Mouse (Mus musculus) frontal cortex, adult (tissue): ENCODE results near the gene Amz2.

Source experiments
- ATAC-seq: cut with Nextera tagmentation; 2 replicates; pipeline ENCODE4 v1.9.2; 2017; ENCODE audit warnings: mild to moderate bottlenecking, moderate library complexity, mixed read lengths; ENCODE audit not compliant: low TSS enrichment

Amz2 gene

DNA sequence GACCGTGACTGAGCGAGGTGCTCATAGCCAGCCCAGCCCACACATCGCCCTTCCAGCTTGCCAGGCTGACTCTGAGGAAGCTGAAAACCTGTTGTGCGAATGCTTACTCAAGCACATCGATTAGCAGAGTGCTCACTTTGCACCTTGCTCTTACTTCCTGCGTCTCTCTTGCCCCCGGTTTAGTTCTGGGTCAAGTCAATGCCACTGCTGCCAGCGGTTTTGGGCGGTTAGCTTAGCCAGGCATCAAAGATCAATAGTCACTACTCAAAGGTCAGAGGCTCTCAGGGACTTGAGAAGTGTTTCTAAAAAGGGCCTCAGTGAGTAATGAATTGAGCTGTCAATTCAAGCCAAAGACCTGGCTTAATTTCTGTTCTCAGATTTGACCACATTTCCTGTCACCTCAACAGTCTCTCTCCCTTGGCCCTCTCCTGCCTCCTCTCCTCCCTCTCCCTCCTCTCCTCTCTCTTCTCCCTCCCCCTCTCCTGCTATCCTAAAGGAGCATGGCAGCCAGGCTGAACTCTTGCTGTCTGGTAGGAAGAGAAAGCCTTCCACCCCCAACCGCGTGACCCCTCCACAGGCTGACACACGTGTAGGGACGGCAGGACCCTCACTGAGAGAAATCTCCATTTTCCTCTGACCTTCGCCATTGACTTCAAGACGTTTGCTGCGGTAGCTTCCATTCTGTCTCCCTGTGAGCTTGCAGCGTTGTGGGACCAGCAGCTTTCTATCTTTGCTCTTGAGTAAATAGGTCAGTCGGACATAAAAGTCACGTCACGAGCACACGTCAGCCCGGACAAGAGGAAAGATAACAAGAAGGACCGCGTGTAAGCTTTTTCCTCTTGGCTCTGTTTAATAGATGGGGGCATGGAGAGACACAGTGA is 69.4 kb downstream of the Amz2 start:
- ATAC-seq: no peak

DNA sequence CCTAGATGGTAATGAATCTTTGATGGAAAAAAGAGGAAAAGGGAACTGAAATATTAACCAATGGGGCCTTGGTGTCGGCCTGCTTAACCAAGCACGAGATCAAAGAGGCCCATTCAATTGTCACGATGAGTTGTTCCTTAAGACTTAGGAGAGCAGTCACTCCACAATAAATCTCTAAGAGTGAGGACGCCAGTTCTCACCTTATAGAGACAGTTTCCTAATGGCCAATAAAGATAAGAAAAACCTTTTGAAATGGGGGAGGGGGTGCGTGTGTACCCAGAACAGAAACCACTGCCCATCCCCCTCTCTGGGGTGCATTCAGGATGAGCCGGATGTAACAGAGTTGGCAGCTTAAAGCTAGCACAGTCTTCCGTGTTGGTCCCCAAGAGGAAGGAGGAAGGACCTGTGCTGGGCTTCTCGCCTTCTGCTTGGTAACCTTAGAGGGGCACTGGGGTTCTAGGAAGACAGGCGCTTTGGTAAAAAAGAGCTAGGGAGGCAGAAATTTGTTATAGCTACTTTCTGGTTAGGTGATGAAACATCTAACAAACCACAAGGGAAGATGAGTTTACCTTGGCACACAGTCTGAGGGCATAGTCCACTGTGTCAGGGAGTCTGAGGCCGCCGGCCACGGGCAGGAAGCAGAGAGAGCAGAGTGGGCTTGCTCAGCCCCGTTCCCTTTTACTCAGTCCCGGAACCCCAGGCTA is 70.2 kb downstream of the Amz2 start:
- ATAC-seq: no peak

DNA sequence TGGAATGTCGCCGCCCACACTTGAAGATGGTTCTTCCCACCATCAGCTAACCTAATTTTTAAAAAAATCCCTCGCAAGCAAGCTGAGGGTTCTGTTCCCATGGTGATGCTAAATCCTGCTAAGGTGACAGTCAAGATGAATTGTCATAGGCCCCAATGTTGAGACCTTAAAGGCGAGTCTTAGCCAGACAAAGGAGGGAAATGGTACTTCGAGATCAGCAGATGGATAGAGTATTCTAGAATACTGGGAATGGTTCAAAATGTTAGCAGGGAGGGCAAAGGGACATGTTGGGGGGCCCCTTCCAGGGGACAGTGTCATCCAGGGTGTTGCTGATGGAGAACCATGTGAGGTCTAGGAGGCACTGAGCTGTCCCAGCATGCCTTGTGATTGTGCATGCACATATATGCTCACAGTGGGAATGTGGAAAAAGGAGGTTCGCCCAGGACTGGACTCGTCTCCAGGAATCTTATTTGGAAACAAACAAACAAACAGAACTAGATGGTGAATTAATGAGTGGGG is 70.8 kb downstream of the Amz2 start:
- ATAC-seq: peak; percentile 20; the same call in 1 of the 2 replicates

DNA sequence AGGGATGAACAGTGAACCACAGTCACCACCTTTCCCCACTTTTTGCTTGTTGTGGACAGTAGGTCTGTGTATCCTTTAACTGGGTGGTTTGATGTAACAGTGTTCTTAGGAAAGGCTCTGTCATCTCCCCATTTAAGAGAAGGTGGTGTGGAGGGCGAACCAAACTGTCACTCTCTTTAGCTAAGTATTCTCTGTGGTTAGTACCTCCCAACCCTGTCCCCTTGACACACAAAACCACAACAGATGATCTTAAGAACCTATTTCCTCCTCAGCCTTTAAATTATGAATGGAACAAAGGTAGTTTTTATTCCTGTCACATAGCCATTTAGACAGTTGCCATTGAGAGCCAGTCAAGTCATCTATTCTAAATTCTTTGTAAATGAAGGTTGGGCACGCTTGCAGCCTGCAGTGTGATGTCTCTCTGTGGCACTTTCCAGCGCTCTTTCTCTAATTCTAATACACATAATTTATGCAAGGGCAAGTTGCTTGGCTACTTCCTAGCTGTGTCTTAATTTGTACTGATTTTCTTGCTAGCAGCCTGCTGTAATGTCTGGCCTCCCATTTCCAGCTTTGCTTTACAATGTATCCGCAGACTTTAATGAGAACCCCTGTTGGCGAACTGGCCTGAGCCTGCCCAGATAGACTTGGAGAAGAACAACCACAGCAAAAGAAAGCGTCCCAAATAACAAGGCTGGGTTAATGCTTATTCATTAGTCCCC is 71.4 kb downstream of the Amz2 start:
- ATAC-seq: peak; percentile 6; the same call in 1 of the 2 replicates

GRCm38 (mm10) chr11:109497990-109498389 is 72.2 kb downstream of the Amz2 start:
- ATAC-seq: no peak

GRCm38 (mm10) chr11:109500206-109500605 is 74.5 kb downstream of the Amz2 start:
- no peak for ATAC-seq
